Mouse (Mus musculus): ENCODE results near the gene Fbxw8. TPM values are rescaled to one million over a fixed set of nuclear protein-coding genes. Genes with fewer than 3 reads are reported as not detected.

The Fbxw8 gene
- total and polyA plus RNA-seq, 2 experiments from 2014 or later, result 14.4 to 43.0 TPM

DNA sequence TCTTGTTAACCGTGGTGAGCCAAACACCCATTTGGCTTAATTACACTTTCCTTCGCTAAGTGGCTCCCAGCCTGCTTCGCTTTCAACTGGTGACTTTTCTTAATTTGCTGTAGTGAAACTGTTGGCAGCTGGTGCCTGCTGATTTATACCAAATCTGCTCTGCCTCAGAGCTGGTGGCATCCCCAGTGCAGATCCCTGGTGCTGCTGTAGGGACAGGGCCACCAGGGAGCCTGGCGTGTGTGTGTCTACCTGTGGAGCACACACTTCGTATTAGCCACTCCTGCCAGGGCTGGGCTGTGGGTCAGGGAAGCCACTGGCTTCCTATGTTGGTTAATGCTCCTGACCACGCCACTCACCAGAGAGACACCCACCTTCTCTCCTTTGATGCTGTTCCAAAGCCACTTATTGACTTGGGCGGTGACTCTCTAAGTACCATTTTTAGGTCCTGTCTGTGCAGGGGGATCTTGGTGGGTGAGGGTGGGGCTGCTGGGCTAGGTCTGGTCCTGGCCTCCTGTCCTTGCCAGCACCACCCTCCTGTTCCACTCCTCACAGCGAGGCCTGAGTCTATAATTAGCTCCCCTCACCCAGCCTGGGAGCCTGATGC lies 97.7 kb downstream of the Fbxw8 start:
- no peak for ATAC-seq (ENCODE audit: low FRiP score)
- DNase-seq (ENCODE audit: low spot score), result no peak
- WGBS, result 51% methylated on average over 8 of the region's 8 CpGs
- no peak overlapping the region for H3K4me3 ChIP-seq (ENCODE audit: low read depth, low read length)
- no peak overlapping the region for H3K27ac ChIP-seq (ENCODE audit: low read depth, low read length)
- H3K9me3 ChIP-seq (ENCODE audit: low read length), result no peaks in the 10 kb centered on the region
- H3K36me3 ChIP-seq (ENCODE audit: insufficient read depth, low read length), result no peaks in the 10 kb centered on the region
- H3K27me3 ChIP-seq (ENCODE audit: insufficient read depth, low read length), result no peaks in the 10 kb centered on the region
- TF ChIP-seq CTCF (IDR thresholded peaks at IDR 0.05), result no peak
- no peak overlapping the region for H3K4me2 ChIP-seq (ENCODE audit: low read depth, low read length, poor library complexity, severe bottlenecking)
- no peaks in the 10 kb centered on the region for H3K4me1 ChIP-seq (ENCODE audit: insufficient read depth, low read length)
- H3K9ac ChIP-seq (replicated peaks; ENCODE audit: low read length, poor library complexity, severe bottlenecking), result no peak overlapping the region

DNA sequence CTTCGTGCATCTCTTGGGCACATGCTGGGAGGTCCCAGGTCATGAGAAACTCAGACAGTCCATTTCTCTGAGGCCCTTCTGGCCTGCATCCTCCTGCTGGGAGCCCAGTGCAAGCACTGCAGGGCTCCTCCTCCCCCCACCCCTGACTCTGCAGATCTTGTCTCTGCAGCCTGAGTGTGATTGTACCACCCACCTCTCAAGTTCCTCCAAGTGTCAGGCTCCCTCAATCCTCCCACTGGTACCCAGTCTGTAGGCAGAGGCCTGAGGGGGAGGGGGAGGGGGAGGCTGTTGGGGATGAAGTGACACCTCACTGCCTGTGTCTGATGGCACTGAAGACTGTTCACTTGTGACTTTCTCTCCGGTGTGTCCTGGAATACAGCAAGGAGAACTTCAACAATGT lies 102.1 kb downstream of the Fbxw8 start:
- ATAC-seq (ENCODE audit: low FRiP score), result no peak
- Histone ChIP-seq H3K4me3 (ENCODE audit: low read depth, low read length) (no peak overlapping the region), H3K27me3 (ENCODE audit: insufficient read depth, low read length) (no peaks in the 10 kb centered on the region), H3K4me1 (ENCODE audit: insufficient read depth, low read length) (no peaks in the 10 kb centered on the region), H3K27ac (ENCODE audit: low read depth, low read length) (no peak overlapping the region), H3K4me2 (ENCODE audit: low read depth, low read length, poor library complexity, severe bottlenecking) (no peak overlapping the region), H3K36me3 (ENCODE audit: insufficient read depth, low read length) (no peaks in the 10 kb centered on the region), H3K9ac (replicated peaks; ENCODE audit: low read length, poor library complexity, severe bottlenecking) (no peak overlapping the region), H3K9me3 (ENCODE audit: low read length) (no peaks in the 10 kb centered on the region)
- no peak for DNase-seq (ENCODE audit: low spot score)
- 98% methylated on average over 2 of the region's 2 CpGs for WGBS
- TF ChIP-seq CTCF (IDR thresholded peaks at IDR 0.05), result no peak

- Histone ChIP-seq H3K27me3 (ENCODE audit: insufficient read depth, low read length) (no peaks in the 10 kb centered on the region), H3K9ac (replicated peaks; ENCODE audit: low read length, poor library complexity, severe bottlenecking) (no peak overlapping the region), H3K36me3 (ENCODE audit: insufficient read depth, low read length) (no peaks in the 10 kb centered on the region), H3K27ac (ENCODE audit: low read depth, low read length) (no peak overlapping the region), H3K4me3 (ENCODE audit: low read depth, low read length) (no peak overlapping the region), H3K4me1 (ENCODE audit: insufficient read depth, low read length) (no peaks in the 10 kb centered on the region), H3K4me2 (ENCODE audit: low read depth, low read length, poor library complexity, severe bottlenecking) (no peak overlapping the region), H3K9me3 (ENCODE audit: low read length) (no peaks in the 10 kb centered on the region)
- no peak for ATAC-seq (ENCODE audit: low FRiP score)
- 82% methylated on average over 8 of the region's 8 CpGs for WGBS
- TF ChIP-seq CTCF (IDR thresholded peaks at IDR 0.05), result no peak
- no peak for DNase-seq (ENCODE audit: low spot score)
These were observed 103.1 kb downstream of the Fbxw8 start for GRCm38 (mm10) chr5:118051981-118052662.

- Histone ChIP-seq H3K4me2 (ENCODE audit: low read depth, low read length, poor library complexity, severe bottlenecking) (no peak overlapping the region), H3K9me3 (ENCODE audit: low read length) (no peaks in the 10 kb centered on the region), H3K4me3 (ENCODE audit: low read depth, low read length) (no peak overlapping the region), H3K27ac (ENCODE audit: low read depth, low read length) (no peak overlapping the region), H3K9ac (replicated peaks; ENCODE audit: low read length, poor library complexity, severe bottlenecking) (no peak overlapping the region), H3K36me3 (ENCODE audit: insufficient read depth, low read length) (no peaks in the 10 kb centered on the region), H3K27me3 (ENCODE audit: insufficient read depth, low read length) (no peaks in the 10 kb centered on the region), H3K4me1 (ENCODE audit: insufficient read depth, low read length) (no peaks in the 10 kb centered on the region)
- DNase-seq (ENCODE audit: low spot score) (no peak), ATAC-seq (ENCODE audit: low FRiP score) (no peak)
- TF ChIP-seq CTCF (IDR thresholded peaks at IDR 0.05), result no peak
- 87% methylated on average over 4 of the region's 4 CpGs for WGBS
These were observed 104.5 kb downstream of the Fbxw8 start for GRCm38 (mm10) chr5:118050743-118051142.

GRCm38 (mm10) chr5:118048928-118049327 lies 106.3 kb downstream of the Fbxw8 start:
- no peaks in the 10 kb centered on the region for H3K9me3 ChIP-seq (ENCODE audit: low read length)
- no peak overlapping the region for H3K9ac ChIP-seq (replicated peaks; ENCODE audit: low read length, poor library complexity, severe bottlenecking)
- no peak for ATAC-seq (ENCODE audit: low FRiP score)
- DNase-seq (ENCODE audit: low spot score), result no peak
- H3K4me2 ChIP-seq (ENCODE audit: low read depth, low read length, poor library complexity, severe bottlenecking), result no peak overlapping the region
- no peak overlapping the region for H3K27ac ChIP-seq (ENCODE audit: low read depth, low read length)
- H3K4me1 ChIP-seq (ENCODE audit: insufficient read depth, low read length), result no peaks in the 10 kb centered on the region
- H3K27me3 ChIP-seq (ENCODE audit: insufficient read depth, low read length), result no peaks in the 10 kb centered on the region
- no peaks in the 10 kb centered on the region for H3K36me3 ChIP-seq (ENCODE audit: insufficient read depth, low read length)
- no peak overlapping the region for H3K4me3 ChIP-seq (ENCODE audit: low read depth, low read length)
- 83% methylated on average over 5 of the region's 5 CpGs for WGBS
- no peak for TF ChIP-seq CTCF (IDR thresholded peaks at IDR 0.05)

GRCm38 (mm10) chr5:118048412-118048811 lies 106.9 kb downstream of the Fbxw8 start:
- no peak for ATAC-seq (ENCODE audit: low FRiP score)
- no peak for DNase-seq (ENCODE audit: low spot score)
- no peaks in the 10 kb centered on the region for H3K27me3 ChIP-seq (ENCODE audit: insufficient read depth, low read length)
- H3K4me2 ChIP-seq (ENCODE audit: low read depth, low read length, poor library complexity, severe bottlenecking), result no peak overlapping the region
- H3K4me3 ChIP-seq (ENCODE audit: low read depth, low read length), result no peak overlapping the region
- TF ChIP-seq CTCF (IDR thresholded peaks at IDR 0.05), result no peak
- 86% methylated on average over 4 of the region's 4 CpGs for WGBS
- no peaks in the 10 kb centered on the region for H3K4me1 ChIP-seq (ENCODE audit: insufficient read depth, low read length)
- no peaks in the 10 kb centered on the region for H3K36me3 ChIP-seq (ENCODE audit: insufficient read depth, low read length)
- H3K27ac ChIP-seq (ENCODE audit: low read depth, low read length), result no peak overlapping the region
- H3K9me3 ChIP-seq (ENCODE audit: low read length), result no peaks in the 10 kb centered on the region
- no peak overlapping the region for H3K9ac ChIP-seq (replicated peaks; ENCODE audit: low read length, poor library complexity, severe bottlenecking)
